Mouse (Mus musculus) adrenal gland (tissue): ENCODE measurements around the gene Cdk17.

Experiments used
- intact Hi-C: fragments of 180-260 bp; cut with DNase I; formaldehyde crosslinking; loops from one replicate; pipeline ENCODE4 v1.15.1; 2025

Cdk17 gene

GRCm38 (mm10) chr10:93279062-93279461 lies 118.4 kb downstream of the Cdk17 start:
- intact Hi-C loops, result no loop called here

GRCm38 (mm10) chr10:93280586-93280985 lies 119.9 kb downstream of the Cdk17 start:
- intact Hi-C loops, result loop anchor here (10.0 kb wide), 1 partner anchor 206 kb away; no protein-coding TSS in a partner anchor

GRCm38 (mm10) chr10:93281092-93281491 lies 120.4 kb downstream of the Cdk17 start:
- intact Hi-C loops, result loop anchor here (10.0 kb wide), 1 partner anchor 206 kb away; no protein-coding TSS in a partner anchor

GRCm38 (mm10) chr10:93282526-93282964 lies 121.9 kb downstream of the Cdk17 start:
- intact Hi-C loops, result loop anchor here (10.0 kb wide), 1 partner anchor 208 kb away; no protein-coding TSS in a partner anchor

- intact Hi-C loops, result loop anchor here (10.0 kb wide), 1 partner anchor 208 kb away; no protein-coding TSS in a partner anchor
Observed at GRCm38 (mm10) chr10:93283258-93283657, 122.6 kb downstream of the Cdk17 start.

GRCm38 (mm10) chr10:93285489-93285888 lies 124.8 kb downstream of the Cdk17 start:
- intact Hi-C loops, result loop anchor here (10.0 kb wide), 1 partner anchor 211 kb away; no protein-coding TSS in a partner anchor

GRCm38 (mm10) chr10:93287551-93288145 lies 127.0 kb downstream of the Cdk17 start:
- intact Hi-C loops, result loop anchor here (10.0 kb wide), 1 partner anchor 213 kb away; no protein-coding TSS in a partner anchor

- intact Hi-C loops, result loop anchor here (10.0 kb wide), 1 partner anchor 214 kb away; no protein-coding TSS in a partner anchor
Observed at GRCm38 (mm10) chr10:93288336-93288735, 127.7 kb downstream of the Cdk17 start.

GRCm38 (mm10) chr10:93289404-93289803 lies 128.7 kb downstream of the Cdk17 start:
- intact Hi-C loops, result loop anchor here (10.0 kb wide), 1 partner anchor 215 kb away; no protein-coding TSS in a partner anchor

- intact Hi-C loops, result loop anchor here (5.0 kb wide), 2 partner anchors 129 to 181 kb away; partner anchors contain the start of gene Cdk17
Observed at GRCm38 (mm10) chr10:93291352-93291751, 130.7 kb downstream of the Cdk17 start.

GRCm38 (mm10) chr10:93291843-93292242 lies 131.2 kb downstream of the Cdk17 start:
- intact Hi-C loops, result loop anchor here (2.0 to 5.0 kb wide), 3 partner anchors 130 to 180 kb away; partner anchors contain the start of gene Cdk17

- intact Hi-C loops, result loop anchor here (2.0 to 5.0 kb wide), 3 partner anchors 131 to 179 kb away; partner anchors contain the start of gene Cdk17
Observed at GRCm38 (mm10) chr10:93293621-93294020, 132.9 kb downstream of the Cdk17 start.

GRCm38 (mm10) chr10:93294547-93295219 lies 134.0 kb downstream of the Cdk17 start:
- intact Hi-C loops, result loop anchor here (5.0 kb wide), 2 partner anchors 132 to 178 kb away; partner anchors contain the start of gene Cdk17

GRCm38 (mm10) chr10:93297774-93298173 lies 137.1 kb downstream of the Cdk17 start:
- intact Hi-C loops, result no loop called here

GRCm38 (mm10) chr10:93298208-93298607 lies 137.5 kb downstream of the Cdk17 start:
- intact Hi-C loops, result no loop called here

- intact Hi-C loops, result no loop called here
Observed at GRCm38 (mm10) chr10:93301831-93302230, 141.2 kb downstream of the Cdk17 start.

- intact Hi-C loops, result no loop called here
Observed at GRCm38 (mm10) chr10:93303231-93303630, 142.6 kb downstream of the Cdk17 start.

- intact Hi-C loops, result no loop called here
Observed at GRCm38 (mm10) chr10:93305946-93306345, 145.3 kb downstream of the Cdk17 start.

- intact Hi-C loops, result no loop called here
Observed at GRCm38 (mm10) chr10:93306367-93306766, 145.7 kb downstream of the Cdk17 start.

- intact Hi-C loops, result no loop called here
Observed at GRCm38 (mm10) chr10:93309131-93309933, 148.7 kb downstream of the Cdk17 start.
